Mouse (Mus musculus) kidney, adult 10 weeks (tissue): ENCODE measurements around the gene Mfsd2b. TPM values are rescaled to one million over a fixed set of nuclear protein-coding genes. Genes with fewer than 3 reads are reported as not detected.

Source experiments
- polyA plus RNA-seq: library from polyadenylated mRNA; stranded (reverse); fragments of 350-450 nt; fragmentation: Illumina TruSeq; extraction: RNeasy Lipid Tissue Mini Kit (QIAGEN cat#74804); gene quantifications from one replicate; pipeline ENCODE4 v1.2.3, GENCODE M21; 2014; ENCODE audit warnings: low read depth, low replicate concordance

Gene Mfsd2b
- polyA plus RNA-seq, result 0.57 TPM

DNA sequence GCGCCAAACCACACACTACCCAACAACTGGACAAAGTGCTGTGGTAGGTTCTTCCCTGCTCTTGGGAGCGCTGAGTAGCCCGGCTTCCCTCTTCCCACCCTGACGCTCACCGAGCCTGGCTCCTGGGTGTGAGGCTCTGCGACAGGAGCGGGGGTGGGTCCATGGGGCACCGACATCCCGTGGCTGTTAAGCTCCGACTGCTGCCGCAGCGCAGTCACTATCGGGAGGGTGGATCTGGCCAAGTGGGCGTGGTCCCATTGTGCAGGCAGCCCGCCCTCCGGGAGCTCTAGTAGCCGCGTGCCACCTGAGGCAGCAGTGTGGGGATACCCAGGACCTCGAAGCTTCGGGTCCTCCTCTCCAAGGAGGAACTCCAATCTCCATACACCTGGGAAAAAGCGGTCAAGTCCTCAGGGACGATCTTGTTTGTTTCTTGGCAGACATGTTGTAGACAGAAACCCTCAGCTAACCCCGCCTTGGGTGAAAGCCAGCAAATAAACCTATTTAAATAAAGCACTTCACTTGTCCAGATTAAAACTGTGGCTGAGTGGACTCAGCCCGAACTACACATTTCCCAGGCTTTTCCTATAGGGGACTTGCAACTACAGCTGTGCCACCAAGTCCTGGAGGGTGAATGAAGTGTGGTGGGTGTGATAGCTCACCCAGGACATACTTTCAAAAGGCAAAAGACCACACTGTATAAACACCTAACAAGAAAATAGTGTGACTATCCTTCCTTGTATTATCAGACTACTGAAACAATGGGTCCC, at the start of gene Mfsd2b:
Mfsd2b (minus strand) TSS at position 199 of the 767 bp plus-strand sequence.

DNA sequence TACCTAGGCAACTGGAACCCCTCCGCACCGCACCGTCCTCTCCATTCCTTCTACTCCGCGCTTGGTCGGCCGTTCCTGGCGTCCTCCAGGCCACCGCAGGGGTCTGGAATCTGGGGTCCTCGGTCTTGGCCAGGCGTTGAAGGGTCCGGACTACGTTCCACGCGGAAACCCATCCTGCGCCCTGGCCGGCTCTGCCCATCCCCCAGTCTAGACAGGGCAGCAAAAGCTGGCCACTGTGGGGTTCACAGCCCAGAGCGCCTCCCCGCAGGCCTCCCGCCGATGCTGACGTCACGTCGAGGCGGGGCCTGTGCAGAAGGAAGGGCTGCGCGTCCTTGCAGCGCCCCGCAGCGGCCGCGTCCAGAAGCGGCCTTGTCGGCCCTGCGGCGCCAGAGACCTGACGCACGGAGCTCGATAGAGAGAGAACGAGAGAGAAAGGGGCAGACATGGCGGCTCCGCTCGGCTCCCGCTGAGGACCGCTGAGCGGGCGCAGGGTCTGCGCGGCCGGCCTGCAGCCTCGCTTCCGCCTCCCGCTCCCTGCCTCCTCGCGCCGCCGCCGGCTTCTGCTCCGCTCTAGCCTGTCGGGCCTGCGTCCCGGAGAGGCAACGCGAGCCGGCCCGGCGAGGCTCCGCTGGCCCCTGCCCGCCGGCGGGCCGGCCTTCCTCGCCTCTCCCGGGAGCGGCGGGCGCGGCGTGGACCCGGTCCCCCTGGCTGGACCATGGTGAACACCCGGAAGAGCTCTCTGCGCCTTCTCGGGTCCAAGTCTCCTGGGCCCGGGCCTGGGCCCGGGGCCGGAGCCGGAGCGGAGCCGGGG, 43.0 kb upstream of the Mfsd2b start, which contains the start of gene Atad2b:
Atad2b (plus strand) TSS at position 360 of the 811 bp plus-strand sequence.

DNA sequence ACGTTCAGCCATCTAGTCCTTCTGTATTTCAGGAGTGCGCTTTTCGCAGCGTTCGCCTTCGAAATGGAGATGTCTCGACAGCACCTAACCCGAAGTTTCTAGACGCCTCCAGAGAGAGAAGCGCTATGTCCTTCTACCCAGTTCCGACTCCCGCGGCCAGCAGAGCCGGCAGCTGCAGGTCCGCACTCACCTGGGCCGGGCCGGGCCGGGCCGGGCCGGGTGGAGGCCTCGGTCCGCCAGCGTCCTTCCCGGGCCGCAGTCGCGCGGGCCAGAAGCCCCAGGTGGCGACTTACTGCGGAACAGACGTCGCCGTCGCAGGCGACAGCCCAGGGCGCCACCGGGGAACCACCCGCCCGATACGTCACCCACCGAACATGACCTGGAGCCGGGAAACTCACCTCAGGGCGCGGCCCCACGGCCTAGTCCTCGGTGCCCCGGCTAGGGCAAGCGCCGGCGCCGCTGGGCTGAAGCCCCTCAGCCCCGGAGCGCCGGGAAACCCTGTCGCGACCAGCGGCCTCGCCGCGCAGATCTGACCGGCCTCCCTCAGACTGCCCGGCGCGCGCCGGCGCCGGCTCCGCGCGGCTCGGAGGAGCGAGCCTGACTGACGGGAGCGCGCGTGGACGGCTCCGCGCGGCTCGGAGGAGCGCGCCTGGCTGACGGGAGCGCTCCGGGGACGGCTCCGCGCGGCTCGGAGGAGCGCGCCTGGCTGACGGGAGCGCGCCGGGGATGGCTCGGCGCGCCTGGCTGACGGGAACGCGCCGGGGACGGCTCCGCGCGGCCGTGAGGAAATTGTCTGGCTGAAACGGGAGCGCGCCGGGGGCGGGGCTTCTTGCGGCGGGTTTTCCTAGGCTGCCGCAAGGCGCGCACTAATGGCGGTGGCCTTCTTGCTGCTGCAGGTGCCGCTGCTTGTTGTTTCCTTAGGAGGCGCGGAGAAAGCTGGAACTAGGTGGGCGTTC, 33.1 kb upstream of the Mfsd2b start, which contains the start of gene Ubxn2a:
Ubxn2a (minus strand) TSS at position 755 of the 956 bp plus-strand sequence.

DNA sequence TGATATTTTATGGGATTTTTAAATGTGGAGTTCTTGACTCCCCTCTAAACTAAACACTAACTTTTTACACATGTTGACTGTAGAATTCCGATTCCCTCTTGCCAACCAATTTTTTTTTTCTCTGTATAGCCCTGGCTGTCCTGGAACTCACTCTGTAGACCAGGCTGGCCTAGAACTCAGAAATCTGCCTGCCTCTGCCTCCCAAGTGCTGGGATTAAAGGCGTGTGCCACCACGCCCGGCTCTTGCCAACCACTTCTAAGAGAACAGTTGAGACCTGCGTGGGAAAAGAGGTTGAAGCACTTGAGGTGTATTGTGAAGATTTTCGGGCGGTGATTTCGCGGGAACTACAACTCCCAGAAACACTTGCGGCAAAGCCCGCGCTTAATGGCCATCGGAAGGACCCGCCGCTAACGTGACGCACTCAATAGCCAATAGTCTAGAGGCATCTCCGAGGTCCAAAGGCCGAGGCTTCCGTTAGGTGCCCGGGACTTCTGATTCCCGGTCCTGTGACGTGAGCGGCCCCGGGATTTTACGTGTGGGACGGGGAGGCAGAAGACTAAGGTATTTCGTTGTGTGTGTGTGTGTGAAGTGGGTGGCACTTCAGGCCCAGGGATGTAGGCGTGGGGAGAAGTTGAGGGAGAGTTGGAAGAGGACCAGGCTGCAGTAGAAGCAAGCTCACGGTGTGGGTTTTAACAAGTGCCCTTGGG, 31.1 kb downstream of the Mfsd2b start, which contains the start of gene Wdcp:
Wdcp (plus strand) TSS at position 414 of the 708 bp plus-strand sequence.

GRCm38 (mm10) chr12:4841392-4841887, 32.7 kb downstream of the Mfsd2b start, which contains the start of gene Fkbp1b:
Fkbp1b (minus strand) TSS chr12:4841591.

DNA sequence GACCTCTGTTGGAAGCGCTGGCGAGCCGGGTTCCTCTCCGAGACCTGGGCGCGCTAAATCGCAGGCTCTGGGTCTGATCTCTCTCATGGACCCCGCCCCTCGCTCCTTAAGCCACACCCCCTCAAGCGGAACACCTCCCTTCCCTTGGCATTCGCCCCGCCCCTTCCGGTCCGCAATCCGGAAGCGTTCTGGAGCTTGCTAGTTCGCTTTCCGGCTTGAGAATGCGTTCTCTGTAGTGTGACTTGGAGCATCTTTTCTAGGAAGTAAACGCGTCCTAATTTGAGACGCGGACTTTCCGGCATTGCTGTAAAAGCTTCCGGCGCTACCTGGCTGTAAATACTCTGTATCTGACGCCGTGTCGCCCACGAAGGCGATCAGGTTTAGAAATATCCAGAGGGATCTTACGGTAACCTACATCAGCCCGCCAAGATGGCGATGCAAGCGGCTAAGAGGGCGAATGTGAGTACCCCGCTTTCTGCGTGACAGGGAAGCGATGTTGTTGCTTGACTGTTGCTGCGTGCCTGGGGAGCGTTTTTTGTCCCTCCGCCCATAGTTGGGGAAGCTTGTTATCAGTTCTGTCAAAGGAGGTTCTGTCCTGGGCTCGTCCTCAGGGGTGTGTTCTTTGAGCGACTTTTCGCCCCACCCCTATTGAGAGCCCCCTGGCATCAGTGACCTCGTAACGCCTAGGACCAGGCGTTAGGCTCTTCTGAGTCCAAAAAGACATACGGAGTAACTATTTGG, 56.6 kb downstream of the Mfsd2b start, which contains the start of gene Sf3b6:
Sf3b6 (plus strand) TSS at position 184 of the 741 bp plus-strand sequence.

Other genes with a start within 250 kb of the Mfsd2b start
- gene Fam228a, start 135.9 kb downstream of the Mfsd2b start, polyA plus RNA-seq, result 0.49 TPM
- gene Pfn4, start 105.3 kb downstream of the Mfsd2b start, polyA plus RNA-seq, result 4.0 TPM
- gene Fam228b, start 105.1 kb downstream of the Mfsd2b start, polyA plus RNA-seq, result 7.9 TPM
- gene Sf3b6, start 56.8 kb downstream of the Mfsd2b start, polyA plus RNA-seq, result 272 TPM
- gene Fkbp1b, start 32.8 kb downstream of the Mfsd2b start, polyA plus RNA-seq, result 1.3 TPM
- 5.5 TPM for gene Wdcp, start 31.1 kb downstream of the Mfsd2b start, polyA plus RNA-seq
- 238 TPM for gene Ubxn2a, start 33.3 kb upstream of the Mfsd2b start, polyA plus RNA-seq
- 24.7 TPM for gene Atad2b, start 43.0 kb upstream of the Mfsd2b start, polyA plus RNA-seq